Mouse (Mus musculus): ENCODE results near the gene Nfix. TPM values are rescaled to one million over a fixed set of nuclear protein-coding genes. Genes with fewer than 3 reads are reported as not detected.

Gene Nfix
- polyA plus RNA-seq, 1 experiment from 2014 or later = 36.6 TPM

DNA sequence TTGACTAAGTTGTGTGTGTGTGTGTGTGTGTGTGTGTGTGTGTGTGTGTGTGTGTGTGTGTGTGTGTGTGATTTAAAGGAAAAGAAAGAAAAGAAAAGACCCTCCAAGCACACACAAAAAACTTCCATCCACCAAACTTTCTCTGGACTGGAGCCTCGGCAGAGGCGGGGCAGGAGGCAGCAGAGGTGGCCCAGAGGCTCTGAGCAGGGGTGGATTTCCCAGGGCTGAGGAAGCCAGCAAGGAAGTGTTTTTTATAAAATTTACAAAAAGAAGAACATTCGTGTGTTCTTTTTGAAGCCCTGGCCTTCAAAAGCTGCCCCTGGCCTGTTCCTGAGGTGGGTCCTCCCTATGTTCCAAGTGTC lies 87.4 kb downstream of the Nfix start:
- Histone ChIP-seq H3K36me3 (ENCODE audit: control insufficient read depth, insufficient read depth, low read length) (peaks cover 13% of the 10 kb centered on the region), H3K9ac (ENCODE audit: low read length) (no peak overlapping the region), H3K4me2 (replicated peaks; ENCODE audit: low read depth) (no peak overlapping the region), H3K27me3 (ENCODE audit: control insufficient read depth, insufficient read depth, low read length) (no peaks in the 10 kb centered on the region), H3K9me3 (ENCODE audit: control insufficient read depth, low read length) (no peaks in the 10 kb centered on the region), H3K4me1 (replicated peaks; ENCODE audit: control insufficient read depth, insufficient read depth) (peaks cover 11% of the 10 kb centered on the region), H3K4me3 (ENCODE audit: low read depth, low read length) (no peak overlapping the region), H3K27ac (replicated peaks) (peak overlapping the region; percentile 82)
- ATAC-seq (ENCODE audit: low FRiP score, low TSS enrichment) = no peak; the same call in 1 of the 2 replicates
- 21% methylated on average over 3 of the region's 3 CpGs for WGBS
- no peak for DNase-seq (ENCODE audit: low spot score)
- TF ChIP-seq CTCF (IDR thresholded peaks at IDR 0.05; ENCODE audit: low read depth) = no peak; the same call in 1 of the 2 replicates
- no peak for TF ChIP-seq EP300 (optimal IDR thresholded peaks at IDR 0.05)

DNA sequence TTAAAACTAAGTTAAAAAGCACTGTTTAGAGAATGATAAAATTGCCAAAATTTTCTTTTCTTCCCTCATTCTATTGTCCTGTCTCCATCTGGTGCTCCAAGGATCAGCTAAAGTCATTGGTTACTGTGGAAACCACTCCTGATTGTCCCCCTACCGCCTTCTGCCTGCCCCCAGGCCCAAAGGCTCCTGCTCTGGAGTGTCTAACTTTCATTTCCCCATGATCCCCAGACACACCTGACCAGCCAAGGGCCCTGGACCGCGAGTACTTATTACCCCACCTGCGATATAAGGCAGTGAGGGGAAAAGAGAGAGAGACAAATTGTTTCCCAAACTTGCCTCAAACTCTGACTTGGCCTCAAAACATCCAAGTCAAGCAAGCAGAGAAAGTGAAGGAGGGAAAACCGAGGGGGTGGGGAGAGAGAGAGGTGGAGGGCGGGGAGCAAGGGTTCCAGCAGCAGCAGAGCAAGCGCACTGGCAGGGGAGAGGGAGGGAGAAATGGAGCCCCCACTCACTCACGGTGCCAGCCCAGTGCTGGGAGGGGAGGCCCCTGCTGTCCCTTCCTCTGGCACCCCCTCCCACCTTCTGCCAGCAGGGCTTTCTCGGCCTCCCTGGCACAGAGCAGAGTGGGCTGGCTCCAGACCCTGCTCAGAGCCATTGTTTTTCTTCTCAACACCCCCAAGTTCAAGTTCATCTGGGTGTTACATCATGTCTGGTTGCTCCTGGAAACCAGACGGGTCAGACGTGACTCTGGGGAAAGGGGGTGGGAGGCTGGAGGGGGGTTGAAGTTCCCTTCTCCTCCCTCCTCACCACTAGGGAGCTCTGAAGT lies 88.0 kb downstream of the Nfix start:
- no peaks in the 10 kb centered on the region for H3K27me3 ChIP-seq (ENCODE audit: control insufficient read depth, insufficient read depth, low read length)
- 13% methylated on average over 9 of the region's 11 CpGs for WGBS
- DNase-seq (ENCODE audit: low spot score) (peak; percentile 63), ATAC-seq (ENCODE audit: low FRiP score, low TSS enrichment) (peak; percentile 48)
- peaks cover 11% of the 10 kb centered on the region for H3K4me1 ChIP-seq (replicated peaks; ENCODE audit: control insufficient read depth, insufficient read depth)
- H3K9me3 ChIP-seq (ENCODE audit: control insufficient read depth, low read length) = no peaks in the 10 kb centered on the region
- TF ChIP-seq EP300 (optimal IDR thresholded peaks at IDR 0.05) (no peak), CTCF (IDR thresholded peaks at IDR 0.05; ENCODE audit: low read depth) (peak; percentile 55; the same call in 1 of the 2 replicates)
- peaks cover 11% of the 10 kb centered on the region for H3K36me3 ChIP-seq (ENCODE audit: control insufficient read depth, insufficient read depth, low read length)
- no peak overlapping the region for H3K4me3 ChIP-seq (ENCODE audit: low read depth, low read length)
- H3K4me2 ChIP-seq (replicated peaks; ENCODE audit: low read depth) = no peak overlapping the region
- H3K27ac ChIP-seq (replicated peaks) = peak overlapping the region; percentile 87
- peak overlapping the region; percentile 18; the same call in 1 of the 2 replicates for H3K9ac ChIP-seq (ENCODE audit: low read length)

DNA sequence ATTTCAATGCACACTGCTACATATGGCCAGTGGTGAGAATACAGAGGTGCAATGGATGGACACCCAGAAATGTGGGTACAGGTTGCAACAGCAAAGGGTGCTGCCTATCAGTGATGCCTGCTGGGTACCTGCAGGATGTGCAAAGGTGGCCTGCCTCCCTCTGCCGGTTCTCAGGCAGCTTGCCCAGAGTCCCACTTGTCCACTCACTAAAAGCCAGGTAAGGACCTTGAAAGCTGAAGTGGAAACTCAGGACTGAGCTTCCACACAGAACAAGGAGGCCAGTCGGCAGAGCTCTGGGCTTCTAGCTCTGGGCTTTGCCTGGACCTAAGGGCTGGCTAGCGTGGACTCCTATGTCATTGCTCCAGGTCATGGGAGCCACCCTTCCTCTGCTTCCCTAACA lies 88.8 kb downstream of the Nfix start:
- H3K4me2 ChIP-seq (replicated peaks; ENCODE audit: low read depth) = no peak overlapping the region
- H3K27ac ChIP-seq (replicated peaks) = peak overlapping the region; percentile 87
- ATAC-seq (ENCODE audit: low FRiP score, low TSS enrichment) = no peak
- no peak overlapping the region for H3K4me3 ChIP-seq (ENCODE audit: low read depth, low read length)
- no peaks in the 10 kb centered on the region for H3K27me3 ChIP-seq (ENCODE audit: control insufficient read depth, insufficient read depth, low read length)
- H3K36me3 ChIP-seq (ENCODE audit: control insufficient read depth, insufficient read depth, low read length) = peaks cover 8% of the 10 kb centered on the region
- TF ChIP-seq CTCF (IDR thresholded peaks at IDR 0.05; ENCODE audit: low read depth) = no peak
- no peak for TF ChIP-seq EP300 (optimal IDR thresholded peaks at IDR 0.05)
- H3K9ac ChIP-seq (ENCODE audit: low read length) = 0 out of 2 replicates have a peak overlapping the region, but pooled peaks have one; percentile 18
- no peaks in the 10 kb centered on the region for H3K9me3 ChIP-seq (ENCODE audit: control insufficient read depth, low read length)
- no peak for DNase-seq (ENCODE audit: low spot score)
- peaks cover 11% of the 10 kb centered on the region for H3K4me1 ChIP-seq (replicated peaks; ENCODE audit: control insufficient read depth, insufficient read depth)
- 58% methylated on average over 3 of the region's 3 CpGs for WGBS

DNA sequence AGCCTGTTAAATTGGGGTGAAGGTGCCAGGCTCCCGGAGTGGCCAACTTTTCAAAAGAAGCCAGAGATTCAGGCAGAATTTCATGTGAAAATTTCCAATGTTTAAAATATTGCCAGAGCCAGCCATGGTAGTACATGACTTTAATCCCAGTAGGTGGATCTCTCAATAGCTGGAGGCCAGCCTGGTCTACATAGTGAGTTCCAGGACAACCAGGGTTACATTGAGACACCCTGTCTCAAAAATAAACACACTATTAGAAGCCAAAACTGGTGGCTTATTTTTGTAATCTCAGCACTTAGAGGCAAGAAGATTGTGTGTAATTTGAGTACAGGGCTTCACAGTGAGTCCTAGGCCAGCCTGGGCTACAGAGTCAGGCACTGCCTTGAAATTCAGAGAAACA lies 90.2 kb downstream of the Nfix start:
- no peak for DNase-seq (ENCODE audit: low spot score)
- 86% methylated on average over 1 of the region's 1 CpGs for WGBS
- H3K27ac ChIP-seq (replicated peaks) = no peak overlapping the region
- no peak overlapping the region for H3K4me2 ChIP-seq (replicated peaks; ENCODE audit: low read depth)
- no peaks in the 10 kb centered on the region for H3K27me3 ChIP-seq (ENCODE audit: control insufficient read depth, insufficient read depth, low read length)
- peaks cover 3% of the 10 kb centered on the region; the same call in 1 of the 2 replicates for H3K36me3 ChIP-seq (ENCODE audit: control insufficient read depth, insufficient read depth, low read length)
- peaks cover 11% of the 10 kb centered on the region for H3K4me1 ChIP-seq (replicated peaks; ENCODE audit: control insufficient read depth, insufficient read depth)
- no peaks in the 10 kb centered on the region for H3K9me3 ChIP-seq (ENCODE audit: control insufficient read depth, low read length)
- H3K9ac ChIP-seq (ENCODE audit: low read length) = no peak overlapping the region
- no peak overlapping the region for H3K4me3 ChIP-seq (ENCODE audit: low read depth, low read length)
- no peak for ATAC-seq (ENCODE audit: low FRiP score, low TSS enrichment)
- TF ChIP-seq CTCF (IDR thresholded peaks at IDR 0.05; ENCODE audit: low read depth) = no peak
- no peak for TF ChIP-seq EP300 (optimal IDR thresholded peaks at IDR 0.05)

DNA sequence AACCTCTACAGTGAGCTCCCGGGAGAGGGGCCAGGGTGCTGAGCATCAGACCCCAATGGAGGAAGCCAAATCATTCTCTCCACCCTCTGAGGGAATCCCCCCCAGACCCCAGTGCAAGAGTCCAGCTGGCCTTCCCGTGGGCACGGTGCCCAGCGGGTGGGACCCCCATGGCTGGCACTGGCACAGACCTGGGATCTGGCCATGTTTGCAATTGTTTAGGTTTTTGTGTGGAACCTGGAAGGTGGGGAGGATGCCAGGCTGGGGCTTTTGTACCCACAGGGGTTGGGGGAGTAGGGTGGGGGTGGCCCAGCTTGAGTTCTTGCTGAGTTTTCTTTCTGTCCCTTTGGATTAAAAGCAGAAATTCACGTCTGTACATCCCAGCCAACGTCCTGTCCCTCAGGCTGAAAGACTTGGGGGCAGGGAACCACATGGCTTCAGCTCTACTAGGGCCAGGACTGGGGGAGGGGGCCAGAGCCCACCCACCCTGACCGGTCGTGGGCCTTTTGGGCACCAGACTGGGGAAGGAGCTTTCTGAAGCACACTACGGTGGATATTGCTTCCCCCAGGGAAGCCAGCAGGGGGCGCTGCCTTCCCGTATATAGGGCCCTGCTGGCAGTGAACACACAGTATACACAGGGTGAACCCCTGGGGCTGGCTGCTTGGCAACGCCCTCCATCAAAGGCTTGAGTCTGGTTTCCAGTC lies 91.2 kb downstream of the Nfix start:
- ATAC-seq (ENCODE audit: low FRiP score, low TSS enrichment) (peak; percentile 49), DNase-seq (ENCODE audit: low spot score) (peak; percentile 89)
- H3K4me1 ChIP-seq (replicated peaks; ENCODE audit: control insufficient read depth, insufficient read depth) = peaks cover 12% of the 10 kb centered on the region
- H3K27me3 ChIP-seq (ENCODE audit: control insufficient read depth, insufficient read depth, low read length) = no peaks in the 10 kb centered on the region
- H3K9ac ChIP-seq (ENCODE audit: low read length) = no peak overlapping the region
- peaks cover 3% of the 10 kb centered on the region; the same call in 1 of the 2 replicates for H3K36me3 ChIP-seq (ENCODE audit: control insufficient read depth, insufficient read depth, low read length)
- WGBS = 21% methylated on average over 12 of the region's 12 CpGs
- no peak overlapping the region for H3K4me2 ChIP-seq (replicated peaks; ENCODE audit: low read depth)
- no peak overlapping the region for H3K27ac ChIP-seq (replicated peaks)
- no peaks in the 10 kb centered on the region for H3K9me3 ChIP-seq (ENCODE audit: control insufficient read depth, low read length)
- TF ChIP-seq CTCF (IDR thresholded peaks at IDR 0.05; ENCODE audit: low read depth) (peak; percentile 99), EP300 (optimal IDR thresholded peaks at IDR 0.05) (no peak)
- no peak overlapping the region for H3K4me3 ChIP-seq (ENCODE audit: low read depth, low read length)

Measured in stomach, postnatal 0 days (tissue).